Mouse (Mus musculus): ENCODE results near the gene Gm36245. TPM values are rescaled to one million over a fixed set of nuclear protein-coding genes. Genes with fewer than 3 reads are reported as not detected.

Gm36245 gene
- total RNA-seq (2023), result not detected

GRCm38 (mm10) chr15:77598958-77599357 is at the start of gene Gm36245:
TSS of gene Gm36245 (plus strand) at chr15:77599258.

GRCm38 (mm10) chr15:77561792-77562191 is 37.3 kb upstream of the Gm36245 start, which contains the start of gene 1700025B11Rik:
TSS of gene 1700025B11Rik (minus strand) at chr15:77561892.

GRCm38 (mm10) chr15:77595961-77596360 is 3.1 kb upstream of the Gm36245 start, which contains the start of gene Apol10b:
TSS of gene Apol10b (minus strand) at chr15:77596125.

GRCm38 (mm10) chr15:77643176-77643575 is 44.1 kb downstream of the Gm36245 start, which contains the start of gene Apol11b:
TSS of gene Apol11b (minus strand) at chr15:77643286.

Other genes with a start within 250 kb of the Gm36245 start
- not detected for gene Apol7a, start 200.1 kb upstream of the Gm36245 start, total RNA-seq (2023)
- gene Apol9a, start 188.1 kb upstream of the Gm36245 start, total RNA-seq (2023), result not detected
- not detected for gene Apol7b, start 151.8 kb upstream of the Gm36245 start, total RNA-seq (2023)
- gene Apol10a, start 122.2 kb upstream of the Gm36245 start, total RNA-seq (2023), result not detected
- gene Apol11a, start 91.0 kb upstream of the Gm36245 start, total RNA-seq (2023), result not detected
- not detected for gene Apol7c, start 65.9 kb upstream of the Gm36245 start, total RNA-seq (2023)
- gene 1700025B11Rik, start 37.4 kb upstream of the Gm36245 start, total RNA-seq (2023), result not detected
- not detected for gene Apol10b, start 3.1 kb upstream of the Gm36245 start, total RNA-seq (2023)
- under 1 TPM; 0.64 to 0.71 TPM for gene Apol11b, start 44.0 kb downstream of the Gm36245 start, total RNA-seq (2023)
- gene Apol7e, start 99.6 kb downstream of the Gm36245 start, total RNA-seq (2023), result not detected
- not detected for gene Apol9b, start 129.8 kb downstream of the Gm36245 start, total RNA-seq (2023)
- 1 to 10 TPM; 5.1 to 8.3 TPM for gene Apol8, start 157.7 kb downstream of the Gm36245 start, total RNA-seq (2023)
- gene Myh9, start 242.9 kb downstream of the Gm36245 start, total RNA-seq (2023), result 1,000 to 10,000 TPM; 1,538 to 1,599 TPM

Measured in neutrophil, adult 59 days (primary cell).